Mouse (Mus musculus): ENCODE data around the gene Gm15319.
"Not testable (repeated sequence)": the region's sequence is repeated elsewhere in the genome, so short reads cannot be mapped to it uniquely, and the experiment has no call there.

- TF ChIP-seq CTCF (IDR thresholded peaks at IDR 0.05; ENCODE audit: extremely low read depth, insufficient read length, insufficient replicate concordance, low read depth, low read length); POLR2A (IDR thresholded peaks at IDR 0.05; ENCODE audit: low read depth, low read length): not testable (repeated sequence)
Observed at GRCm38 (mm10) chr8:20290015-20290414, 73.0 kb downstream of the Gm15319 start.

All from small intestine, adult 2 months (tissue).